Mouse (Mus musculus) neutrophil, adult 65 days (primary cell): Measurements from ENCODE around the gene Slc13a2. TPM values are rescaled to one million over a fixed set of nuclear protein-coding genes. Genes with fewer than 3 reads are reported as not detected.

ENCODE experiments used
- total RNA-seq: library from RNA; stranded (reverse); gene quantifications from 2 replicates; pipeline ENCODE4 v1.2.4, GENCODE M21; 2023

Slc13a2 gene
- not detected in 2 replicates for total RNA-seq

GRCm38 (mm10) chr11:78422055-78422819, at the start of gene Slc13a2:
Gene Slc13a2 (minus strand): TSS chr11:78422217.

GRCm38 (mm10) chr11:78465568-78466180, 43.7 kb upstream of the Slc13a2 start, which contains the start of gene Slc46a1:
Gene Slc46a1 (plus strand): TSS chr11:78465697.

GRCm38 (mm10) chr11:78386508-78387043, 35.4 kb downstream of the Slc13a2 start, which contains the start of gene Foxn1:
Gene Foxn1 (minus strand): TSS chr11:78386558.

Other genes with a start within 250 kb of the Slc13a2 start
- 3.6 and 3.9 TPM in 2 replicates for gene Nek8, start 245.5 kb downstream of the Slc13a2 start, total RNA-seq
- gene Tlcd1, start 245.5 kb downstream of the Slc13a2 start, total RNA-seq = 6.2 and 12.3 TPM in 2 replicates
- 588 and 767 TPM in 2 replicates for gene Rpl23a, start 238.6 kb downstream of the Slc13a2 start, total RNA-seq
- 0.93 and 9.1 TPM in 2 replicates for gene Rab34, start 233.8 kb downstream of the Slc13a2 start, total RNA-seq
- gene Proca1, start 228.8 kb downstream of the Slc13a2 start, total RNA-seq = 0.66 and 2.1 TPM in 2 replicates
- 41.3 and 43.1 TPM in 2 replicates for gene Sdf2, start 176.5 kb downstream of the Slc13a2 start, total RNA-seq
- gene Supt6, start 176.2 kb downstream of the Slc13a2 start, total RNA-seq = 55.6 and 76.7 TPM in 2 replicates
- gene 2610507B11Rik, start 160.5 kb downstream of the Slc13a2 start, total RNA-seq = 45.5 and 59.1 TPM in 2 replicates
- not detected in 2 replicates for gene BC030499, start 131.4 kb downstream of the Slc13a2 start, total RNA-seq
- 61.2 and 103 TPM in 2 replicates for gene Spag5, start 120.7 kb downstream of the Slc13a2 start, total RNA-seq
- gene Aldoc, start 99.2 kb downstream of the Slc13a2 start, total RNA-seq = 2.1 and 2.5 TPM in 2 replicates
- gene Pigs, start 93.8 kb downstream of the Slc13a2 start, total RNA-seq = 34.3 and 40.8 TPM in 2 replicates
- 115 and 123 TPM in 2 replicates for gene Unc119, start 78.7 kb downstream of the Slc13a2 start, total RNA-seq
- not detected in 2 replicates for gene Foxn1, start 35.7 kb downstream of the Slc13a2 start, total RNA-seq
- gene Slc46a1, start 43.5 kb upstream of the Slc13a2 start, total RNA-seq = 0.47 and 0.86 TPM in 2 replicates
- gene Sarm1, start 75.5 kb upstream of the Slc13a2 start, total RNA-seq = 0.09 and 0.60 TPM in 2 replicates
- not detected in 2 replicates for gene Vtn, start 76.9 kb upstream of the Slc13a2 start, total RNA-seq
- not detected in 2 replicates for gene Sebox, start 81.2 kb upstream of the Slc13a2 start, total RNA-seq
- 12.7 and 18.9 TPM in 2 replicates for gene Tmem199, start 90.0 kb upstream of the Slc13a2 start, total RNA-seq
- gene Poldip2, start 90.0 kb upstream of the Slc13a2 start, total RNA-seq = 14.5 and 18.5 TPM in 2 replicates
- gene Tnfaip1, start 114.1 kb upstream of the Slc13a2 start, total RNA-seq = 6.4 and 8.4 TPM in 2 replicates
- 24.9 and 28.1 TPM in 2 replicates for gene Ift20, start 114.1 kb upstream of the Slc13a2 start, total RNA-seq
- gene Tmem97, start 128.6 kb upstream of the Slc13a2 start, total RNA-seq = 7.9 and 9.4 TPM in 2 replicates